In the genomic region with DNA sequence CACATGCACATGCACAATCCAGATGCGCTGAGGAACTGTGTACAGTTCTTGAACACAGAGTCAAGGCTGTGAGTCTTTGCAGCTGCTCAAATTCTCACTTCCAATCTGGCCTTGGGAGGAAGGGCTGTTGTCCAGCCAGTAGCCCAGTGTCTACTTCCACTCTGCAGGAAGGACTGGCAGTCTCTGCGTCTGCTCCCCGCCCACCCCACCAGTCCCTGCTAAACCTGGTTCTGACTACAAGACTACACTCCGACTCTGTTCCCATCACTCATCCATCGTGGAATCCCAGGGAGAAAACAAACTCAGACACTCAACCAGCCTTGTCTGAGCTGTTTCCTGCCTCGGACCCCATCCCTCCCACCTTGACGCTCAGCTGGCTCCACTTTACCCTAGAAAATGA, we compare ENCODE assay signal across 18 mouse cellular contexts. TPM values are rescaled to one million over a fixed set of nuclear protein-coding genes. Genes with fewer than 3 reads are reported as not detected.
A peak's percentile ranks its signal among the peaks of the same experiment; 100 is the strongest.
DNase-seq lines count a peak whose midpoint lies in the region; ATAC-seq and TF ChIP-seq lines count a peak whose summit lies in the region.
"Had no signal": no experiment of that assay in that cellular context is flagged by ENCODE, and none has a peak within 500 bp of the region (broad histone marks: within the 10 kb centered on the region; RNA-seq: fewer than 3 reads in every experiment).

No protein-coding gene starts in this region.

- H3K9me3 ChIP-seq in limb, embryonic 10.5 days (replicated peaks): no peaks in the 10 kb centered on the region
- H3K9me3 ChIP-seq in stomach, postnatal 0 days (ENCODE audit: control insufficient read depth, low read length): no peaks in the 10 kb centered on the region
- no peaks in the 10 kb centered on the region for H3K9me3 ChIP-seq in kidney, embryonic 15.5 days (replicated peaks)
- H3K9me3 ChIP-seq: embryonic facial prominence, embryonic 12.5 days; forebrain, embryonic 13.5 days; heart, embryonic 13.5 days; hindbrain, embryonic 12.5 days; neural tube, embryonic 12.5 days had no signal

- peak; percentile 4 for DNase-seq in embryo, embryonic 10 days (ENCODE audit: low spot score)
- DNase-seq in embryo, embryonic 11 days: no peak
- no peak for DNase-seq in layer of hippocampus, adult 2 months (ENCODE audit: low spot score in 2 of 2)
- DNase-seq in layer of hippocampus, adult 9-11 months: no peak
- peak; percentile 29 for DNase-seq in limb, embryonic 10.5 days (ENCODE audit: low spot score)
- DNase-seq in stomach, postnatal 0 days (ENCODE audit: low spot score): no peak
- no peak for DNase-seq in gastrocnemius, postnatal 10 days
- DNase-seq: kidney, adult 8-10 months; lung, embryonic 14.5 days; right cerebral cortex, postnatal 25 days; thymus, postnatal 14 days had no signal

- peaks cover 12% of the 10 kb centered on the region for H3K4me1 ChIP-seq in limb, embryonic 10.5 days
- H3K4me1 ChIP-seq in stomach, postnatal 0 days (replicated peaks; ENCODE audit: control insufficient read depth, insufficient read depth): no peaks in the 10 kb centered on the region
- peaks cover 26% of the 10 kb centered on the region for H3K4me1 ChIP-seq in kidney, embryonic 15.5 days
- H3K4me1 ChIP-seq: neural tube, embryonic 12.5 days had no signal

- peak overlapping the region; percentile 18; the same call in 1 of the 2 replicates for H3K27ac ChIP-seq in layer of hippocampus, adult 2 months
- no peak overlapping the region for H3K27ac ChIP-seq in limb, embryonic 10.5 days
- no peak overlapping the region for H3K27ac ChIP-seq in stomach, postnatal 0 days (replicated peaks)
- no peak overlapping the region for H3K27ac ChIP-seq in kidney, embryonic 15.5 days
- H3K27ac ChIP-seq: embryonic facial prominence, embryonic 12.5 days; forebrain, embryonic 13.5 days; heart, embryonic 13.5 days; hindbrain, embryonic 12.5 days; neural tube, embryonic 12.5 days had no signal

- peaks cover 94% of the 10 kb centered on the region for H3K36me3 ChIP-seq in limb, embryonic 10.5 days
- peaks cover 15% of the 10 kb centered on the region for H3K36me3 ChIP-seq in stomach, postnatal 0 days (ENCODE audit: control insufficient read depth, insufficient read depth, low read length)
- H3K36me3 ChIP-seq in kidney, embryonic 15.5 days: peaks cover 89% of the 10 kb centered on the region

- TF ChIP-seq EP300 in stomach, postnatal 0 days (optimal IDR thresholded peaks at IDR 0.05): no peak

- no peak for ATAC-seq in stomach, postnatal 0 days (ENCODE audit: low FRiP score, low TSS enrichment)
- ATAC-seq in kidney, embryonic 15.5 days (replicated peaks; ENCODE audit: low FRiP score): no peak
- ATAC-seq: forebrain, embryonic 13.5 days had no signal

- H3K27me3 ChIP-seq in limb, embryonic 10.5 days (ENCODE audit: low read depth, poor library complexity, severe bottlenecking): no peaks in the 10 kb centered on the region
- no peaks in the 10 kb centered on the region for H3K27me3 ChIP-seq in stomach, postnatal 0 days (ENCODE audit: control insufficient read depth, insufficient read depth, low read length)
- no peaks in the 10 kb centered on the region for H3K27me3 ChIP-seq in kidney, embryonic 15.5 days
- H3K27me3 ChIP-seq: CH12.LX; embryonic facial prominence, embryonic 12.5 days; forebrain, embryonic 13.5 days; heart, embryonic 13.5 days; hindbrain, embryonic 12.5 days; neural tube, embryonic 12.5 days had no signal

- peak overlapping the region; percentile 13; the same call in 1 of the 2 replicates for H3K9ac ChIP-seq in stomach, postnatal 0 days (ENCODE audit: low read length)
- H3K9ac ChIP-seq in kidney, embryonic 15.5 days: no peak overlapping the region
- H3K9ac ChIP-seq: embryonic facial prominence, embryonic 12.5 days; forebrain, embryonic 13.5 days; hindbrain, embryonic 12.5 days; lung, embryonic 14.5 days; neural tube, embryonic 12.5 days had no signal

- no peak overlapping the region for H3K4me2 ChIP-seq in stomach, postnatal 0 days (replicated peaks; ENCODE audit: low read depth)
- no peak overlapping the region for H3K4me2 ChIP-seq in kidney, embryonic 15.5 days
- H3K4me2 ChIP-seq: embryonic facial prominence, embryonic 12.5 days; forebrain, embryonic 13.5 days; heart, embryonic 13.5 days; hindbrain, embryonic 12.5 days; lung, embryonic 14.5 days; neural tube, embryonic 12.5 days had no signal

- 90% methylated on average over 7 of the region's 7 CpGs for WGBS in limb, embryonic 10.5 days
- WGBS in stomach, postnatal 0 days: 75% methylated on average over 7 of the region's 7 CpGs
- WGBS in kidney, embryonic 15.5 days: 47% methylated on average over 7 of the region's 7 CpGs

- H3K4me3 ChIP-seq in layer of hippocampus, adult 2 months: no peak overlapping the region
- H3K4me3 ChIP-seq in limb, embryonic 10.5 days: no peak overlapping the region
- H3K4me3 ChIP-seq in stomach, postnatal 0 days (ENCODE audit: low read depth, low read length): no peak overlapping the region
- H3K4me3 ChIP-seq in kidney, embryonic 15.5 days (replicated peaks): no peak overlapping the region
- H3K4me3 ChIP-seq: embryonic facial prominence, embryonic 12.5 days; forebrain, embryonic 13.5 days; heart, embryonic 13.5 days; hindbrain, embryonic 12.5 days; neural tube, embryonic 12.5 days had no signal

- no peak for TF ChIP-seq CTCF in layer of hippocampus, adult 2 months (conservative IDR thresholded peaks at IDR 0.05)
- TF ChIP-seq CTCF in stomach, postnatal 0 days (IDR thresholded peaks at IDR 0.05; ENCODE audit: low read depth): no peak

RNA-seq across cellular contexts. Expression of a gene that starts 18.5 kb away (rescaled TPM):
- total RNA-seq in layer of hippocampus, adult 2 months (2021): 10 to 100 TPM; 30.1 to 30.6 TPM
- polyA plus RNA-seq in limb, embryonic 10.5 days (2016; fragmentation: Nextera tagmentation; extraction: Ambion mirVana): 6.5 and 6.9 TPM in 2 replicates
- 3.0 and 3.4 TPM in 2 replicates for polyA plus RNA-seq in stomach, postnatal 0 days (2015; fragmentation: Nextera tagmentation; extraction: Ambion mirVana)
- 9.3 and 9.5 TPM in 2 replicates for polyA plus RNA-seq in kidney, embryonic 15.5 days (2015; fragmentation: Nextera tagmentation; extraction: Ambion mirVana)
- 10 to 100 TPM; 20.9 to 25.7 TPM for total RNA-seq in gastrocnemius, postnatal 10 days (2021)

RNA-seq across cellular contexts. Expression of a gene that starts 31.3 kb away (rescaled TPM):
- total RNA-seq in layer of hippocampus, adult 2 months (2021): 100 to 1,000 TPM; 110 to 122 TPM
- 63.9 and 78.3 TPM in 2 replicates for polyA plus RNA-seq in limb, embryonic 10.5 days (2016; fragmentation: Nextera tagmentation; extraction: Ambion mirVana)
- 19.1 and 20.3 TPM in 2 replicates for polyA plus RNA-seq in stomach, postnatal 0 days (2015; fragmentation: Nextera tagmentation; extraction: Ambion mirVana)
- polyA plus RNA-seq in kidney, embryonic 15.5 days (2015; fragmentation: Nextera tagmentation; extraction: Ambion mirVana): 56.0 and 65.7 TPM in 2 replicates
- 10 to 100 TPM; 12.0 to 12.2 TPM for total RNA-seq in gastrocnemius, postnatal 10 days (2021)

RNA-seq across cellular contexts. Expression of a gene that starts 50.8 kb away (rescaled TPM):
- total RNA-seq in layer of hippocampus, adult 2 months (2021): 100 to 1,000 TPM; 111 to 115 TPM
- polyA plus RNA-seq in limb, embryonic 10.5 days (2016; fragmentation: Nextera tagmentation; extraction: Ambion mirVana): 109 and 127 TPM in 2 replicates
- 19.4 and 30.8 TPM in 2 replicates for polyA plus RNA-seq in stomach, postnatal 0 days (2015; fragmentation: Nextera tagmentation; extraction: Ambion mirVana)
- 83.3 and 100 TPM in 2 replicates for polyA plus RNA-seq in kidney, embryonic 15.5 days (2015; fragmentation: Nextera tagmentation; extraction: Ambion mirVana)
- 10 to 100 TPM; 41.5 to 48.1 TPM for total RNA-seq in gastrocnemius, postnatal 10 days (2021)

Comparison
In these comparisons a context has a peak if more than half of its experiments do, and no peak if none do; other contexts are left out.
1. DNase-seq: peak in embryo, embryonic 10 days (single experiment) and limb, embryonic 10.5 days (single experiment); none in embryo, embryonic 11 days (single experiment), layer of hippocampus, adult 2 months (0 of 2), layer of hippocampus, adult 9-11 months (single experiment), stomach, postnatal 0 days (single experiment) and gastrocnemius, postnatal 10 days (single experiment).